Mouse (Mus musculus): Measurements from ENCODE around the gene Stk32c. TPM values are rescaled to one million over a fixed set of nuclear protein-coding genes. Genes with fewer than 3 reads are reported as not detected.

Stk32c gene
- total RNA-seq, 1 experiment from 2014 or later = 8.6 TPM

GRCm38 (mm10) chr7:139233714-139234113, 20.6 kb upstream of the Stk32c start:
- ATAC-seq (replicated peaks; ENCODE audit: insufficient number of reproducible peaks, low FRiP score, low TSS enrichment, poor library complexity, severe bottlenecking) = peak; percentile 90

DNA sequence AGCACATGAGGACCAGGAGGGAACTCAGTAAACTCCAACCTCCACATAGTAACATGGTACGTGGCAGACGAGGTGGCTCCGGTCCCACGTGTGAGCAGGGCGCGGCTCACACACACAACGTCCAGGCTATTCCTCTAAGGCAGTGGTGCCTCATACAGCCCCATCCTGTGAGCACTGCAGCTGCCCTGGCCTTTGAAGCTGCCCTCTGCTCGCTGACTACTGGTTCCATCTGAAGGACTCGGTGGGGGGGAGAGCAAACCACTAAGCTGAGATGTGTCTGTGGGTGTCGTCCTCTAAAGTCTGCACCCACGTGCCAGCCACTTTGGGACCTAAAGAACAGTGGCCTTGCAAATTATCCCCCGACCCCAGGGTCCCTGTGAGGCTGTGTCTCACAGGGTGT, 17.1 kb upstream of the Stk32c start:
- no peak for ATAC-seq (replicated peaks; ENCODE audit: insufficient number of reproducible peaks, low FRiP score, low TSS enrichment, poor library complexity, severe bottlenecking)

GRCm38 (mm10) chr7:139229837-139230236, 16.7 kb upstream of the Stk32c start:
- no peak for ATAC-seq (replicated peaks; ENCODE audit: insufficient number of reproducible peaks, low FRiP score, low TSS enrichment, poor library complexity, severe bottlenecking)

DNA sequence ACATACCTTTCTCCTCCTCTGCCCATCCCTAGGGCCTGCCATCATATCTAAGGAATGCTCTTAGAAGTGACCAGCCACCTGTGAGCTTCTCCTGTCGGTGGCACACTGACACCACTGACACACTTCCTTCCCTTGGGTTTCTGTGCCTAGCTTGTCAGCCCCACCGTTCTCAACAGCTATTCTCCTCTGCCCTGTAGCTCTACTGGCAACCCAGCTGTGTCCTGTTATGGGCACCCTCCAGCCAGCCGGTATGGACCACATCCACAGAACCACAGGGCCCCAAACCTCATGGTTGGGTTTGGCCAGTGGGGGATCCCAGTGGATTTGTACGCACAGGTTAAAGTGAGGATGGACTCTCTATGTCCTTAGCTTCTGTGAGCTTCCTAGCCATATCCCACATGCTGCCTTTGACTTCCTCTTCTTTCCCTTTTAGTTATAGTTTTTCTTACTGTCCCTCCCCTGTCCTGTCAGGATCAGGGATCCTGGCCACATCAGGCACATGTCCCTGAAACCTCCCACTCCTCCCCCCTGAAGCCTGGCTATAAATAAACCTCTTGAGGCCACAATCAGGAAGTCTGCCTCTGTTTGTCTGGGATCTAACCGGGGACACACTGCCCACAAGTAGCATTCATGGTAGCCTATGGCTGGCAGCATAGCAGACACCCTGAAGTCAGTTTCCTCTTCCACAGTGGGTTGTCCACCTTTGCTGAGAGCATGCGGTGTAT, 15.5 kb upstream of the Stk32c start:
- ATAC-seq (replicated peaks; ENCODE audit: insufficient number of reproducible peaks, low FRiP score, low TSS enrichment, poor library complexity, severe bottlenecking) = no peak

GRCm38 (mm10) chr7:139226416-139226815, 13.3 kb upstream of the Stk32c start:
- ATAC-seq (replicated peaks; ENCODE audit: insufficient number of reproducible peaks, low FRiP score, low TSS enrichment, poor library complexity, severe bottlenecking) = no peak

DNA sequence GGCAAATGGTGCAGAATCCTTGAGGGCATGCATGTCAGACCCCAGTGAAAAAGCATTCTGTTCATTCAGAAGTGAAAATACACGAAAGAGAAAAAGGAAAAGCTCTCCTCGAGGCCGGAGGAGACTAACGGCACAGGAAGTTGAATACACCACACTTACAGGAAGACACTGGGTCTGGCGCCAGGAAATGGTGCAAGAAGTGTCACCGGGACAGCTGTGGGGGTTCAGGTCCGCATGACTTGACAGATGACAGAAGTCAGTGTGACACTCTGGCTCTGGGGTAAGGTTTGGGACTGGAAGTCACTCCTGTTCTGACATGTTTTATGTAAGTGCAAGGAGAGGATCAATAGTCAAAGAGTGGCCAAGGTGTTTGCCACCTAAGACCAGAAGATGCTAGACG, 11.6 kb upstream of the Stk32c start:
- ATAC-seq (replicated peaks; ENCODE audit: insufficient number of reproducible peaks, low FRiP score, low TSS enrichment, poor library complexity, severe bottlenecking) = 0 out of 2 replicates have a peak, but pooled peaks have one; percentile 28

DNA sequence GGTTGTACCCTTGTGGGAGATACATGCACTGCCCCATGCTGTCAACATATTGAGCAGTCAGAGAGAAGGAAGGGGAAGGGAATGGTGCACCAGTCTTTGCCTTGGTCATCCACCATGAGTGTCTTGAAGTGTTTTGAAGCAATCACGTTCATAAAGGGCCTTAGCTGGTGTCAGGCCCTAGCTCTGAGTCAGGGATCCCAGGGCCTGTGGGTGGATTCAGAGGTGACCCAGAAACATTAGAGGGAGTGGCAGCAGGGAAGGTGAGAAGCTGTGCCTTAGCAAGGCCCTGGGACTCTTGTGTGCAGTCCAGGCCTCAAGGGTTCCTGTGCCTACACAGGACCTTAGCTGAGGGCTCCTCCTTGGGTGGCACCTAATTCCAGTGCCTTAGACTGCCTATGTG, 11.0 kb upstream of the Stk32c start:
- no peak for ATAC-seq (replicated peaks; ENCODE audit: insufficient number of reproducible peaks, low FRiP score, low TSS enrichment, poor library complexity, severe bottlenecking)

DNA sequence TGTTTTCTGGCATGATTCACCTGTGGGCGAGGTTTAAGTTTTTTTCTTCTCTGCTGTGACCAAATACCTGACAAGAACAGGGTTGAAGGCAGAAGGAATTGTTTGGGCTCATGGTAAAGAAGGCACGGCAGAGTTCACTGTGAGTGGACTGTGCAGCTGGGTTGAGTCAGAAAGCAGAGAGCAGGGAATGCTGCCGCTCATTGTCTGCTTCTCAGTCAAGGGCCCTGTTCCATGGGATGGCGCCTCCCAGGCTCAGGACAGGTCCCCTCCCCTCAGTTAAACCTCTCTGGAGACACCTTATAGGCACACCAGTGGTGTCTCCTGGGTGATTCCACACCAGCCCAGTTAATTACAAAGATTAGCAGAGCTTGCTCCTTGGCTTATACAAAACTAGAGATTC, 9.2 kb upstream of the Stk32c start:
- no peak for ATAC-seq (replicated peaks; ENCODE audit: insufficient number of reproducible peaks, low FRiP score, low TSS enrichment, poor library complexity, severe bottlenecking)

DNA sequence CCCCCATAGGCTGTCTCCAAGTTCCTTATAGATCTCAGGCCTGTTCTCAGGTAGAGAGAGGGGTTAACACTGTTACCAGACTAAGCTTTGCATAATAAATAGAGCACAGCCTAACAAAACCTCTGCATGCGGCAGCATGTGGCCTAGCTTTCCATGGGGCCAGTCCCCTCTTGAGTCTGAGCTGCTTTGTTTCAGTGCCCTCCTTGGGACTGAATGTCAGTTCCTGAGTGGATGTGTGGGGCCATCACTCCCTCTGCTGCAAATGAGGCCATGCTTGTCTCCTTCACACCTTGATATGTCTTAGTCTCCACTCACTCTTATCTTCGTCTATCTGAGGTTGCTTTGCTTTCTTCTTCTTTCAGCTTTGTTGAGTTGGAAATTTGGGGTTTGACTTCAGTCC, 8.7 kb upstream of the Stk32c start:
- no peak for ATAC-seq (replicated peaks; ENCODE audit: insufficient number of reproducible peaks, low FRiP score, low TSS enrichment, poor library complexity, severe bottlenecking)

DNA sequence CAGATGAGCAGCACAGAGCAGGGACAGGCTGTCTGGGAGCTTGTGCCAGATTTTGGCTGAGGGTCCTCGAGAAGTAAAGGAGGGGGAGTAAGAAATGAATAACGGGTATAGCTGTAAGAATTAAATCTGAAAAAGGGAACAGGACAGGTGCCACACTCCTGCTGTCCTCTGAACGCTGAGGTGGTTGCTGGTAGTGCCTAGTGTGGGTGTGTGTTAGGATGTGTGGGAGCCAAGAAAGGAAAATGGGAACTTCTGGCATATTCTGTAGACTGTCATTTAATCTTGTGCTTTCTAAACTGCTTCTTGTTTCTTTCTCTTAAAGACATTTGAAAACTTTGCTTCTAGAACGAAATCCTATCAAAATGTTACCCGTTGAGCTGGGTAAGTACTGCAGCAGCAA, 8.0 kb upstream of the Stk32c start:
- no peak for ATAC-seq (replicated peaks; ENCODE audit: insufficient number of reproducible peaks, low FRiP score, low TSS enrichment, poor library complexity, severe bottlenecking)

- no peak for ATAC-seq (replicated peaks; ENCODE audit: insufficient number of reproducible peaks, low FRiP score, low TSS enrichment, poor library complexity, severe bottlenecking)
Measured at GRCm38 (mm10) chr7:139220303-139220702, 7.2 kb upstream of the Stk32c start.

GRCm38 (mm10) chr7:139219486-139219885, 6.4 kb upstream of the Stk32c start:
- ATAC-seq (replicated peaks; ENCODE audit: insufficient number of reproducible peaks, low FRiP score, low TSS enrichment, poor library complexity, severe bottlenecking) = no peak

DNA sequence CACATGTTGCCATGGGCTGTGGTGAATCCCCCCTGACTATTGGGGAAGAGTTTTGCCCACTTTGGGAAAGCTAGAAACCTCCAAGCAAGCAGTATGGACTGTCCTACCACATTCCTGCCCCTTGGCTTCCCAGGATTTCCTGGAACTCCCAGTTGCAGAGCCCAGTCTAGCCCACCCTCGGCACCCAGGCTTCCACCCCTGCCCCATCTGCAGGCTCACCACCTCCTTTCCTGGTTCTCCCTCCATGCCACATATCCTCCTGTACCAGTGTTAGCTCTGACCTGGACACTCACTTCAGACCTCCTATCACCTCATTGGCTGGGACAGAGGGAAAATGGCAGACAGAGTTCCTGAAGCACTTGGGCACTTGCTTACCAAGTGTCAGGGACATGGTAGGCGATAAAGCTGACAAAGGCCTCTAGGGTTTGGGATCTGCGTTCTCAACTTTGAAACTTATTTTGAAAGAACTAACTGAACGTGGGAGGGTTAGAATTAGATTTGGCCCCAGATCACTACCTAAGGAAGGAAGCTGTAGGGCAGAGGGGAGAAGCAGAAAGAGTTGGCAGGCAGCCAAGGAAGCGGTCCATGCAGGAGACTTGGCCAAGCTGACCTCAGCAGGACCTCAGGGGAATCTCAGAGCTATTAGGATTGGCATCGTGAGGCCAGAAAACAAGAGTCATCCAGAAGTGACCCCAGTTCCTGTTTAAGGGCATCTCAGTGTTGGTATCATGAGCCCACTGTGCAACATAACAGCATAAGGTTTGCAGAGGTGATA, 5.7 kb upstream of the Stk32c start:
- ATAC-seq (replicated peaks; ENCODE audit: insufficient number of reproducible peaks, low FRiP score, low TSS enrichment, poor library complexity, severe bottlenecking) = no peak

DNA sequence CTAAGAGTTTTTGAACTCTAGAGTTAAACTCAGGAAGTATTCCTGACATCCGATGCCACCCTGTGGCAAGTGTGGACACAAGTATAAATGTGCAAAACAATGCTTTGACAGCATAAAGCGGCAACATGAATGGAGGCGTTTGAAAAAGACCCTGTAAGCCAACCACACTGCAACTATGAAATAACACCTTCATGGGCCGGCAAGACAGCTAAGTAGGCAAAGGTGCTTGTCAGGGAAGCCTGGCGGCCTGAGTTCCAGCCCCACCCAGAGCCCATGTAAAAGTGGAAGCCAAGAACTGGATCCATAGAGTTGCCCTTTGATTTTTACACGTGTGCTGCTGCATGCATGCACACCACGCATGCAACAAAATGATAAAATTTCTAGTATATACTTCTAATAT, 3.9 kb upstream of the Stk32c start:
- ATAC-seq (replicated peaks; ENCODE audit: insufficient number of reproducible peaks, low FRiP score, low TSS enrichment, poor library complexity, severe bottlenecking) = no peak

GRCm38 (mm10) chr7:139216464-139216863, 3.4 kb upstream of the Stk32c start:
- no peak for ATAC-seq (replicated peaks; ENCODE audit: insufficient number of reproducible peaks, low FRiP score, low TSS enrichment, poor library complexity, severe bottlenecking)

GRCm38 (mm10) chr7:139215946-139216345, 2.8 kb upstream of the Stk32c start:
- no peak for ATAC-seq (replicated peaks; ENCODE audit: insufficient number of reproducible peaks, low FRiP score, low TSS enrichment, poor library complexity, severe bottlenecking)

- no peak for ATAC-seq (replicated peaks; ENCODE audit: insufficient number of reproducible peaks, low FRiP score, low TSS enrichment, poor library complexity, severe bottlenecking)
Measured at GRCm38 (mm10) chr7:139215516-139215915, 2.4 kb upstream of the Stk32c start.

DNA sequence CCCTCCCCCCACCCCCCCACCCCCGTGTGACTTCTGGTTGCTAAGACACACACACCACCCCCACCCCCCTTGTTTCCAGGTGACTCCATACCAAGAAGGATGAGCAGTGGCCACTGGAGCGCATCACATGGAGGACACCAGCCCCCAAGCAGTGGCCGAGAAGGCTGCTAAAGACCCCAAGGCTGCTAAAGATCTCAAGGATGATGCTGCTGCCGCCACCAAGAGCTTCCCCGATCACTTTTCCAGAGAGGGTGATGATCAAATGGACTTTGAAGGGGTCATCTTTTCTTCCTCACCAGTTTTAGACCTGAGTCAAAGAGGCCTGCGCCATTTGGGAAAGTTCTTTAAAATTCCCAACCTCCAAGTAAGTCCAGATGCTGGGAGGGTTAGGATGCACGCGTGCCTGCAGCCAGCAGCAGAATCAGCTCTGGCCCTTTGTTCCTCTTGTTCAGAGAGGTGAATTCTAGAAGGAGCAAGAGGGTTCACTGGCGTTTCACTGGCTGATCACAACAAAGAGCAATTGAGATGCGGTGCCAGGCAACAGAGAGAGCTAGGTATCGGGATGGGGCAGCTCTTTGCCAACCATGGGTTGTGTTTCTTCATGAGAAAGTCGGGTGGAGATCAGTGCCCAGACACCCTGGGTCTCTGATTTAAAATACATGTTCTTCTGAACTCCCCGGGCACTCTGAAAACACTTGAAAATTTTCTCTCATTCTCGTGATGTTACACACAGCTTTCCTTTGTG, 1.7 kb upstream of the Stk32c start:
- no peak for ATAC-seq (replicated peaks; ENCODE audit: insufficient number of reproducible peaks, low FRiP score, low TSS enrichment, poor library complexity, severe bottlenecking)

- ATAC-seq (replicated peaks; ENCODE audit: insufficient number of reproducible peaks, low FRiP score, low TSS enrichment, poor library complexity, severe bottlenecking) = no peak
Measured at GRCm38 (mm10) chr7:139214160-139214559, 1.1 kb upstream of the Stk32c start.

GRCm38 (mm10) chr7:139213751-139214150, 644 bp upstream of the Stk32c start:
- no peak for ATAC-seq (replicated peaks; ENCODE audit: insufficient number of reproducible peaks, low FRiP score, low TSS enrichment, poor library complexity, severe bottlenecking)

All from monocyte, adult 5-6 weeks (primary cell).